Mouse (Mus musculus): Measurements from ENCODE around the gene Apba1.

Gene Apba1

GRCm38 (mm10) chr19:23886169-23886568 is 127.5 kb downstream of the Apba1 start:
- no peak for DNase-seq

- peak; percentile 66 to 69 for DNase-seq
These were observed 132.7 kb downstream of the Apba1 start for GRCm38 (mm10) chr19:23891421-23891820.

GRCm38 (mm10) chr19:23892633-23893032 is 133.9 kb downstream of the Apba1 start:
- no peak for DNase-seq

- DNase-seq = peak in 1 of 2 experiments; percentile 29
These were observed 134.6 kb downstream of the Apba1 start for GRCm38 (mm10) chr19:23893093-23893889.

GRCm38 (mm10) chr19:23893946-23894345 is 135.3 kb downstream of the Apba1 start:
- no peak for DNase-seq

GRCm38 (mm10) chr19:23894822-23895221 is 136.1 kb downstream of the Apba1 start:
- no peak for DNase-seq

- no peak for DNase-seq
These were observed 138.2 kb downstream of the Apba1 start for GRCm38 (mm10) chr19:23896915-23897314.

GRCm38 (mm10) chr19:23898501-23898900 is 139.8 kb downstream of the Apba1 start:
- DNase-seq = no peak

GRCm38 (mm10) chr19:23901177-23901576 is 142.5 kb downstream of the Apba1 start:
- DNase-seq = peak; percentile 54 to 59

GRCm38 (mm10) chr19:23901768-23902167 is 143.1 kb downstream of the Apba1 start:
- no peak for DNase-seq

GRCm38 (mm10) chr19:23903066-23903465 is 144.4 kb downstream of the Apba1 start:
- DNase-seq = no peak

GRCm38 (mm10) chr19:23904922-23905321 is 146.2 kb downstream of the Apba1 start:
- no peak for DNase-seq

- DNase-seq = no peak
These were observed 147.1 kb downstream of the Apba1 start for GRCm38 (mm10) chr19:23905772-23906171.

GRCm38 (mm10) chr19:23910345-23910744 is 151.7 kb downstream of the Apba1 start:
- no peak for DNase-seq

GRCm38 (mm10) chr19:23919384-23920219 is 160.9 kb downstream of the Apba1 start:
- no peak for DNase-seq

- DNase-seq = no peak
These were observed 161.5 kb downstream of the Apba1 start for GRCm38 (mm10) chr19:23920220-23920544.

- no peak for DNase-seq
These were observed 163.9 kb downstream of the Apba1 start for GRCm38 (mm10) chr19:23922601-23923000.

- no peak for DNase-seq
These were observed 165.4 kb downstream of the Apba1 start for GRCm38 (mm10) chr19:23924057-23924456.

GRCm38 (mm10) chr19:23924791-23925190 is 166.1 kb downstream of the Apba1 start:
- peak; percentile 51 to 54 for DNase-seq

- peak; percentile 62 to 66 for DNase-seq
These were observed 166.9 kb downstream of the Apba1 start for GRCm38 (mm10) chr19:23925541-23925940.

GRCm38 (mm10) chr19:23930826-23931225 is 172.1 kb downstream of the Apba1 start:
- DNase-seq = no peak

- DNase-seq = no peak
These were observed 182.8 kb downstream of the Apba1 start for GRCm38 (mm10) chr19:23941422-23941949.

GRCm38 (mm10) chr19:23942886-23943285 is 184.2 kb downstream of the Apba1 start:
- peak; percentile 54 to 71 for DNase-seq
